Mouse (Mus musculus) heart, adult 18-20 months (tissue): ENCODE measurements at regions not wholly inside any gene's neighbourhood (a gene's known extent, or its start where the extent isn't known, plus 50 kb on each side); places are given as distances from the start of the nearest gene placed in this dataset.
A peak's percentile ranks its signal among the peaks of the same experiment; 100 is the strongest.

ENCODE experiments used
- DNase-seq, 2 experiments: peaks; one replicate each; pipeline ENCODE4 v3.0.0; 2021 to 2022; ENCODE audit warnings: mixed read lengths in 1 of 2

DNA sequence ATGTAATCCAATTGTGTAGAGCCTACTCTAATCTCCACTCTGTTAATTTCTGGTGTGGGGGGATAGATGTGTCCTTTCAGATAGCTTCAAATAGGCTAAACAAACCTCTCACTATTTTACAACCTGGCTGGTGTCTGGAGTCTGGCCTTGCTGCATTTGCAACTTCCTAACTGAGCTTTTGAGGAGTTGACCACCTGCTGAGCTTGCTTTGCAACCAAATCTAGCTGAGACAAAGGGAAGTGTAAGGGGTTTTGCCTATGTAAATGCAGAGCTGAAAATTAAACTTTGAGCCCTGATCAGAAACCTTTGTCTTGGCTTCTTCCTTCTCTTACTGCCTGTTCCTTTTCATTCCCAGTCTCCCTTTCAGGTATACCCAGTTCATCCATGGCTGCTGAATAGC is 404.3 kb downstream of the Cetn3 start:
- DNase-seq: no peak

GRCm38 (mm10) chr13:82200739-82201138 is 417.9 kb downstream of the Cetn3 start:
- DNase-seq: peak in 1 of 2 experiments; percentile 4

DNA sequence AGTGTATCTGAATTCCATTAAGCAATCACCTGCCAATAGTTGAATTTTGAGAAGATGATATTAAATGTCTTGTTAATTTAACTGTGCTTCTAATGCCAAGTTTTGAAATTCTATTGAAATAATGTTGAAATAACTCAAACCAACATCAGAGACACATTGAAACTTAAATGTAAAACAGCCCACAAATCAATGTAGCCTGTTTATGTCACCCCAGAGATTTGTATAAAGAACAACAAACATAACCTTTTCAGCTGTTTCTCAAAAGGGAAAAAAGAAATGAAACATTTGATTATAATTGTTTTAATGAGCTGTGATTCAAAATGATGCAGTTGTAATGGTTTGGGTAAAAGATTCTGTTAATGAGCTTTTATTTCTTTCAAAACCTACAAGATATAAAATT is 442.6 kb downstream of the Cetn3 start:
- no peak for DNase-seq

- no peak for DNase-seq
Observed at GRCm38 (mm10) chr13:82233901-82234300, 451.0 kb downstream of the Cetn3 start.

GRCm38 (mm10) chr13:82246231-82246630 is 463.4 kb downstream of the Cetn3 start:
- DNase-seq: no peak

GRCm38 (mm10) chr13:82250361-82250760 is 467.5 kb downstream of the Cetn3 start:
- peak; percentile 23 to 25 for DNase-seq

GRCm38 (mm10) chr13:82258491-82258935 is 475.6 kb downstream of the Cetn3 start:
- DNase-seq: peak; percentile 44 to 69

DNA sequence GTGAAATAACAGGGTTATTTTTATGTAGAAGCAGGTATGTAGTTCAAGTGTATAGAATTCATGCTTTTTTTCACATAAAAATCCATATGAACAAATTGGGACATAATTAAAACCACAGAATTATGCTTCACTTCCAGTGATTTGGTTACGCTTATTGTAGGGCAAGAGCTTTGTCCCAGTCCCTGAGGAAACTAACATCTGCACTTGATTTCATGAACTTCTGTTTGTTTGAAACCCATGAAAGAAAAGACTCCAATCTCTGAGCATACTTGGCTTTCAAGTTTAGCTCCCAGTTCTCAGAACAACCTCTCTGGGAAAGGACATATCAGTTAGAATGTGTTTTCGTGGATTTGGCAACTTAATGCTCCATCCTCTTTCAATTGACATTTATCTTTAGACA is 481.4 kb downstream of the Cetn3 start:
- peak in 1 of 2 experiments; percentile 20 for DNase-seq

DNA sequence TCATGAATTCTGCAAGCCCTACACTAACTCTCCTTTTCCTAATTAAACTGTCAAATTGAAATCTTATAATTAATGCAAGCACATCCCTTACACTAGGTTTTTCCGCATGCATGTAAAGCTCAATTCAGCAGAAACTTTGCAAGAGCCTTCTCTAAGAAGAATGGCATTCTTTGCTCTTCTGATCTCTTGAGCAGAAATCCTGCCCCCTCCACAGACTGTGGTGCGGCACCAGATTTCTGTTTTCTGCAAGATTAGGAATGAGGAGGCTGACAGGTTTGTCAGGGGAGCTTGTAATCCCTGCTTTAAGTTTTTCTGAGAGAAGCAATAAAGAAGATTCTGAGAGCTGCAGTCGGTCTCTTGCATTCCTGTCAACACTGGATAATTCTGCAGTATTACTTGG is 482.3 kb downstream of the Cetn3 start:
- DNase-seq: no peak

- DNase-seq: no peak
Observed at GRCm38 (mm10) chr13:82265736-82266135, 482.9 kb downstream of the Cetn3 start.

- DNase-seq: peak in 1 of 2 experiments; percentile 6
Observed at GRCm38 (mm10) chr13:82274733-82275132, 491.9 kb downstream of the Cetn3 start.

GRCm38 (mm10) chr13:82276001-82276400 is 493.1 kb downstream of the Cetn3 start:
- DNase-seq: no peak

DNA sequence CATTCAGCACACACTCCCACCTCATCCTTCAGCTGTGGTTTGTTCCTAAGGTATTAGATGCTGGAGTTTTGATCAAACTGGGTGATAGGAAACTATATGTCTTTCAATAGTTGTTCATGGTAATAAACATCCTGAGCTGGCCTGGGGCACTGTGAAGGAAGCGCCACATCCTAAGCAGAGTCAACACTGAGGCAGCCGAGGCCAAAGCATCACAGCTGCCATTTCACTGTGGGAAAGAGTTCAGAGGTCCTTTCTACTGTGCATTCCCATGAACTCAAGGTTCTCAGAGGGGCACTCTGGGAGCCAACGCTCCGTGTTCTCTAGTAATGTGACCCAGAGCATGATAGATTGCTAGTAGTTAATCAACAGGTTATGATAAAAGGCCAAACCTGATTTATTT is 497.9 kb downstream of the Cetn3 start:
- DNase-seq: peak in 1 of 2 experiments; percentile 2

- DNase-seq: no peak
Observed at GRCm38 (mm10) chr13:82295834-82296233, 513.0 kb downstream of the Cetn3 start.

DNA sequence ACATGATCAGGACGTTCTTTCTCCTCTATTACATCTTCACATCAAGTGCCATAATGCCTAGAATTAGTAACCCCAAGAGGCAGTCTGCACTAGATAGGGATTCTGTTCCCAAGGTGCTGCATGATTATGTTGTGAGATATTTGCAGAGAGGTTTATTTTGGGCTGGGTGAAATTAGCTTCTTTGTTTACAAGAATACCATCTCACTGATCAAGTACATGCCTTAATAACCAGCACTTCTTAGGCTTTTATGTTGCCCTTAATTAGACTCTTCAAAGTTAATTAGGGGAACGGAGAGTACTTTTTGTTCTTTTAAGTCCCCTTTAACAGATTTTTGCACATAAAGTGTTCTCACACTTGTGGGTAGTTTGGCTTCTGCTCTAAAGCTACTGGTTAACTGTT is 521.4 kb downstream of the Cetn3 start:
- no peak for DNase-seq

DNA sequence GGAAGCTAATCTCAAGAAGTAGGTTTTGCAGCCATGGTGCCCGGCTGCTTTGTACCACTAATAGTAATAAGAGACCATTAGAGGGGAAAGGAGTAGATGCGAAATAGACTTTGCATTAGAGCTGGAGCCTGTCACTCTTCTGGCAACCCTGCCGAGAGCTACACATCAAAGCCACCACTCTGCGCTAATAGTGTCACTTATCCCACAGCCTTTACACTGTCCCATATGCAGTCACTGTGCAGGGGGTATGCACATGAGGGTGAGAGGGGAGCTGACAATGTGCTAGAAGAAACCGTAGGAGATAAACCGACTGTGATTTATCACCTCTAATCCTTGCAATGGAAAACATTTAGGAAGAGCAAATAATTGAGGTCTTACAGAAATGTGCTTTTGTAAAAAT is 522.2 kb downstream of the Cetn3 start:
- DNase-seq: no peak

GRCm38 (mm10) chr13:82308336-82308735 is 525.5 kb downstream of the Cetn3 start:
- DNase-seq: no peak

DNA sequence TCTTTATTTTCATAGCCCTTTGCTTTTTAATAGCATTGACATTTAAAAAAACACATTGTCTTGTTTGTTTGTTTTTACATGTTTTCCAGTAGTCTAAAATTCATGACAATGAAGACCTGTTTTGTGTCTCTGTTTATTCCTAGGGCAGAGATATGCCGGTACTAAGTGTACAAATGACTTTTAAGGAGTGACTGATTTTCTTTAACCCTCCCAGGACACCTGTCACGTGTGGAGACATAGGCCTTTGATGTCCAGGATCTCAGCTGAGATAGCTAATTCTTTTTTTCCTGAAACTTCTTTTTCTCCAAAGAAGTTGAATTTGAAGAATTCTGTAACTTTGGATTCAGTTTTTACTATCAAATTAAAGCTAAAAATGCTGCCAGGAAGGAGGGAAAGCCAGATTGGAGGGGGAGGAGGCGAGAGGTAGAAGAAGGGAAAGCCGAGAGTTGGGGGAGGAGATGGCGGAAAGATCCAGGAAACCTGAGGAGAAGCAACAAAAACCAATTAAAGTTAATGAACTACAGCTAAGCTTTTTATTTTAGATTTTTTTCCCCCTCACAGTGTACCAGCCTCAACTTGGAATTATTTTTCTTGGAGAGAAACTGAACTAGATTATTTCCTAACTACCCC is 533.8 kb downstream of the Cetn3 start:
- peak in 1 of 2 experiments; percentile 7 for DNase-seq

GRCm38 (mm10) chr13:82317203-82317580 is 534.3 kb downstream of the Cetn3 start:
- peak; percentile 55 to 61 for DNase-seq

DNA sequence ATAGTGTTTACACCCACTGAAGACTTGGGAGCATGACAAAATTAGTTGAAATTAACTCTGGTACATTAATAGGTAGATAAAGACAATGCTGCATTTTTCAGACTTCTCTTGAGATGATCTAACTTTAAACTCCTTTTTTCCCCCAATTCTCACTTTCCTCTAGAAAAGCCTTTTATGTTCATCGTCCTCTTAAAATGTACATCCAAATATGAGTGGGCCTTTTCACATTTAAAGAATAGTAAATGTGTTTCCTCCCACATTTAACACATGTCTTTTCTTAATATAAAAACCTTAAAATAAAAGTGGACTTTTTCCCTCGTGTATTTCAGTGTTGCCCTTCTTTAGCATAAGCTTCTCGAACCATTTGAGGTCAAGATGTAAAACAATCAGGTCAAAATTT is 535.5 kb downstream of the Cetn3 start:
- DNase-seq: no peak

- no peak for DNase-seq
Observed at GRCm38 (mm10) chr13:82354355-82354754, 571.5 kb downstream of the Cetn3 start.

- no peak for DNase-seq
Observed at GRCm38 (mm10) chr13:82355296-82355695, 572.4 kb downstream of the Cetn3 start.

GRCm38 (mm10) chr13:82359442-82359841 is 576.6 kb downstream of the Cetn3 start:
- DNase-seq: peak in 1 of 2 experiments; percentile 5

GRCm38 (mm10) chr13:82360711-82361110 is 577.8 kb downstream of the Cetn3 start:
- DNase-seq: no peak

GRCm38 (mm10) chr13:82361379-82361778 is 578.5 kb downstream of the Cetn3 start:
- DNase-seq: no peak
